Mouse (Mus musculus) lung, postnatal 10 days (tissue): Measurements from ENCODE around the gene Zbtb11.

Source experiments
- DNase-seq: peaks from one replicate; pipeline ENCODE4 v3.0.0; 2021

Gene Zbtb11

GRCm38 (mm10) chr16:56055911-56056310, 82.2 kb downstream of the Zbtb11 start:
- DNase-seq = no peak

DNA sequence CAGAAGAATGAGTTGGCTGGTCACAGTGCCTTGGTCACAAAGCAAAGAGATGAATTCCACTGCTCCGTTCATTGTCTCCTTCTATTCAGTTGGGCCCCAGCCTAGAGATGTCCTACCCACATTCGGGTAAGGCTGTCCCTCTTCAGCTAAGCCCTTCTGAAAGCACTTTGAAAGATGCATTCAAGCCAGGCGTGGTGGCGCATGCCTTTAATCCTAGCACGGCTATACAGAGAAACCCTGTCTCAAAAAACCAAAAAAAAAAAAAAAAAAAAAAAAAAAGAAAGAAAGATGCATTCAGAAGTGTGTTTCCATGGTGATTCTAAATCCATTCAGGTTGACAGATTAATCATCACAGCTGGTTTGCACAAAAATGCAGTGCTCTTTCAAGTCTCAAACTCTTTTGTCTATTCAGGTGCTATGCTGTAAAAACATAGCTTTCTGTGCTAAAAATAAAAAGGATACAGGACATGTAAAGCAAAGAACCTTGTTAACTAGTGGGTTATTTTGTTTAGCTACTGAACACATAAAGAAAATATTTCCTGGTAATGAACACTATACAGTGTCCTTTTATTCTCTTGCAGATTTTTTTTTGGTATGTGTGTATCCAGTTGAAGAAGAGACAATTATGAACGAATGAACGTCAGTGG, 83.4 kb downstream of the Zbtb11 start:
- DNase-seq = no peak

GRCm38 (mm10) chr16:56058151-56058550, 84.5 kb downstream of the Zbtb11 start:
- DNase-seq = no peak
